Mouse (Mus musculus) adrenal gland, postnatal 25 days (tissue): ENCODE results near the gene Olfr1126. TPM values are rescaled to one million over a fixed set of nuclear protein-coding genes. Genes with fewer than 3 reads are reported as not detected.
"Not testable (repeated sequence)": the region's sequence is repeated elsewhere in the genome, so short reads cannot be mapped to it uniquely, and the experiment has no call there.

Experiments
- DNase-seq: peaks from one replicate; pipeline ENCODE4 v3.0.0; 2021; ENCODE audit warnings: mixed read lengths
- long read RNA-seq: library from polyadenylated mRNA; stranded (forward); transcript quantifications from one replicate; pipeline ENCODE4 v2.0.0, GENCODE M21; 2021
- total RNA-seq: library from RNA; stranded (reverse); gene quantifications from 2 replicates; pipeline ENCODE4 v1.2.3, GENCODE M21; 2021

Gene Olfr1126
- not detected in 2 replicates for total RNA-seq
- long read RNA-seq: 0 reads

DNA sequence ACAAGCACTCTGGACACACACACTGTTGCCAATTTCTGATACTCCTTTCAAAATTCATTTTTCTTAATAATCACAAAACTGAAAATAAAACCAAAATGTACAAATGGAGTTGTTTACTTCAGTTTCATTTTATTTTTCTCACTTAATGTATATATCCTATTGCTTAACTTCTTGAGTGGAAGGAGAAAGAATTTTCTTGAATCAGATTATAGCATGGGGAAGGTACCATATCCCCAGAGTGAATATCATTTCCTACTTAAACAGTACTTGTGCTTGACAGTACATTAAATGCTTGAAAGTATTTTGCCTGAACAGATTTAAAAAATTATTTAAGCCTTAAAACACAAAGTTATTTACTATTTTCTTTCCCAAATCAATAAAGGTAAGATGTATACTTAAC is at the start of gene Olfr1126:
Gene Olfr1126 (plus strand): TSS at position 301 of the 400 bp plus-strand sequence.
- DNase-seq: no peak

DNA sequence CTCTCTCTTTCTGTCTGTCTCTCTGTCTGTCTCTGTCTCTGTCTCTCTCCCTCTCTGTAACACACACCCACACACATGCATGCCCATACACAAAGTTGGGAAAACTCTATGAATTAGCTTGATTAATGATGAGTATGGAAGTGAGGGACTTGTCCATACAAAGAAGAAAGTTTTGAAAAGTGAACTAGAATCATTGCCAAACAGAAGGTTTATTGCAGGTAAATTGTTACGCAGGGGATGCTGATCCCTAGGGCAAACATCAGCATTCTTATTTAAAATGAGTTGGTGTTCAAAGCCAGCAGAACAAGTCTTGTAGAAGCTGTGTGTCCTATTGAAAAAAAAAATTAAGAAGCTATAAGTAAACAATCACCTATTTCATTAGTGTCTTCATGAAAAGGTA is 37.4 kb upstream of the Olfr1126 start, which contains the start of gene Olfr1123:
Gene Olfr1123 (plus strand): TSS at position 301 of the 400 bp plus-strand sequence.
- no peak for DNase-seq

DNA sequence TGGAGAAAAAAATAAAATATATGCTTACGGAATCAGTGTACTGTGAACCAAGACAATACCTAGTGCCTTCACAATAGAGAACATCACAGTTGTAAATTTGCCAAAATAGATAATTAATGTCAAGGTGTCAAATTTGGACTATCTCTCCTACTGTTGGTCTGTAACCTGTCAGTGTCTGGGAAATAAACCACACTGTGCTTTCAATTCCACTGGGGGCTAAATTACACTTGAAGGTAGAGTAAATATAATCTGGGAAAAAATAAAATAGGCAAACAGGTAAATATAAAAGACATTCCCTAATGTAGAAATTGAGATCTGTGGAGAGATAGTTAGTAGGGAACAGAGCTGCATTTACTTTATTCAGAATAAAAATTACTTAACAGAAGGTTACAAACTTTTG is 23.8 kb upstream of the Olfr1126 start, which contains the start of gene Olfr1124:
Gene Olfr1124 (plus strand): TSS at position 301 of the 400 bp plus-strand sequence.
- DNase-seq: no peak

DNA sequence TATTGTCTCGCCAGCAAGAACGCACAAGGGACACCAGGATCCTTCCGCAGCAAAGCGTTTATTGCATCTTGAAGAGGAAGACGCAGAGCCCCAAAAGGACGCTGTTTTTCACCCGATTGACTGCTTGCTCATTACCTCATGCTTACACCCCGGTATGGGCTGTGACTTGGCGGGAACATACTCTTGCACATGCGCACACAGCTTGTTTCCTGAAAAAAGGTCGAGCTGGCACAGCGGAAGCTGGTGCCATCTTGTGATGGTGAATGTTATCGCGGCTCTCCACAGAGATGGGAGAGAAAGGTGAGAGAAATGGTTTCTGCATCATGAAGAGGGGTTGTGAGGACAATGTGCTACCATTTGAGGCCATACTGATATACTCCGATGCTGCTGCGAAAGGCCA is 16.0 kb upstream of the Olfr1126 start:
- DNase-seq: no peak

DNA sequence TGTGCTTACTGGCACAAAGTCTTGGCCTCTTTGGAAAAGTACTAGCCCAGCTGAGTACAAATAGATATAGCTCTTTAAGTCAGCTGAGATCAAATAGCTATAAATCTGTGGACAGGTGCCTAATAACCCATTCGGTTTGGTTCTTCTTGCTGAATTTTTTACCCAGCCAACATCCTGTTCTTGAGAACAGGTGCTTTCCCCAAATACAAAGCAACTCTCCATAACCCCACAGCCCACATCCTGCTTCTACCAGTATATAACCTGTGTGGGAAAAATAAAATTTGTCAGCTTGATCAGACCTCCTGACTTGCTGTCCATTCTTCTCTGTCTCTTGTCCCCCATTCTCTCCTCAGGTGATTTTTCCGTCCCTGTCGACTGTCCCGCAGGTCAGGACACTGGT is 8.0 kb downstream of the Olfr1126 start:
- no peak for DNase-seq

DNA sequence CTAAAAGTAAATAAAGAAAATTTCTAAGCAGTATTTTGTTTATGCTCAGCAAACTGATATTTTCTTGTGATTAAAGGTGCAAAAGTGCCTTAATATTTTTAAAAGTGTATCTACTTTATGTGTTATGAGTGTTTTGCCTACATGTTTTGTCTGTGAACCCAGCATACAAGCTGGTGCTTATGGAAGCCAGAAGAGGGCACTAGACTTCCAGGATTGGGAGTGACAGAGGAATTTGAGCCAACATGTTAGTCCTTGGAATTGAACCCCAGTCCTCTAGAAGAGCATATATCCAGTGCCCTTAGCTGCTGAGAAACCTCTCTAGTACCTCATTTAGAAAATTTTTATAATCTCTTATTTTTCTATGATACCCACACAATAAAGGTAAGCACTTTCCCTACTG is 26.4 kb downstream of the Olfr1126 start:
- no peak for DNase-seq

DNA sequence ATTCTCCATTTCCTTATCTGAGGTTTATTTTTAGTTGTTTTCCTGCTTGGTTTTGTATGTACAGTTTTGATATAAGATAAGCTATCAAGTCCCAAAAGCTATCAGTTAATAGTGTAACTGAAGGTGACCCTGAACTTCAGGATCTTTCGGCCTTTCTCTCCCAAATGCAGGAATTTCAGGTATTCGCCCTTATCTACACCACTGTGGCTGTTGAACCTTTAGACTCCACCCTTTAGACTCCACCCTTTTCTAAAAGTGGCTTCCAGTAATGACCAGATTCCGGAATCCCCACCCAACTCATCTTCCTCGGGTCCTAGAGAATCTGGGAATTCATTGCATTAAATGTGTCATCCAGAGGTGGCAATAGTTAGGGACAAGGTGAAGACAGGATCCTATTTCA is 27.4 kb downstream of the Olfr1126 start:
- no peak for DNase-seq

DNA sequence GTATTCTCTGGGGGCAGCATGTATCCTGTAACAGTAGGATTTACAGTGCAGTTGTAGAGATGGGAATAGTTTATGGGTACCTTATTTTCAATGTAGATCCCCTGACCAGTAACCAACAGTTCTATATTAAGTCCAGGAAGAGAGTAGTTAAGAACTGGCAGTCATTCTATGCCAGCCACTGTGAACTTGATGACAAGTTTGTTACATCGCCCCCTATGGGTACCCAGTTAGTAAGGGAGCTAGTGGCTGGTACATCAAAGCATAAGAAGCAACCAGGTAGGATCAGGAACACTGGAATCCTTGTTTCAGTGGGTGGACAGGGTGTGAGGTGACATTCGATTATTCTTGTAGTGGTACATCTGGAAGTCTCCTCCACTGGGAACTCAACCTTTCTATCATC is 28.5 kb downstream of the Olfr1126 start:
- DNase-seq: no peak

DNA sequence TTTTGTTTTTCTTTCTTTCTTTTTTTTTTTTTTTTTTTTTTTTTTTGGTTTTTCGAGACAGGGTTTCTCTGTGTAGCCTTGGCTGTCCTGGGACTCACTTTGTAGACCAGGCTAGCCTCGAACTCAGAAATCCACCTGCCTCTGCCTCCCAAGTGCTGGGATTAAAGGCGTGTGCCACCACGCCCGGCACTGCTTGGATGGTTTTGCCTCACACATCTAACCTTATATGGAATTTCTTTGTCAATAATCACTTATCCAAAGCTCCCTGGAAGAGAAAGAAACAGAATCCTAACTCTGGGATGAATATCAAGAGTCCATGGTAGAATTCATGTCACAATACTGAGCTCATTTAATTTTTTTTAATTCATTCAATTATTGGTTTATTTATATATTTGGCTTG is 43.2 kb downstream of the Olfr1126 start, which contains the start of gene Pramel7:
Gene Pramel7 (minus strand): TSS at position 101 of the 400 bp plus-strand sequence.
- DNase-seq: not testable (repeated sequence)

DNA sequence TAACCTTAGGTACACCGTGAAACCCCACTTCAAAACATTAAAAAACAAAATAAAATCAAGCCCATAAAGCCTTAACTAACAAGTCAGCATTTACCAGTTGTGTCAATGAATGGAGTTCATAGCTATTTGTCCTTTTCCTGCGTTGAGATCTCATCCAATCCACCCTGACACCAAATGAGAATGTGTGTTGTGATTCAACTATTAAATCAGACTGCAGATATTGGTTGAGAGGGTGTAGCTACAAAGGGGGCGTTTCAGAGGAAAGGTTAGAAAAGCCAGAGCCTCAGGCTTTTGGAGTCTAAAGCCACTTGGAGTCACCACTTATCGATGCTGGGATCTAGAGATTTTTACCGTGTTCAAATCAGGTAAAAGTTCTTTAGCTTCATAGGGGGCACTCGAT is 52.5 kb downstream of the Olfr1126 start, which contains the start of gene Pramel6:
Gene Pramel6 (plus strand): TSS at position 301 of the 400 bp plus-strand sequence.
- DNase-seq: no peak

Other genes starting within 250 kb of the Olfr1126 start
- not detected in 2 replicates for gene Olfr1113, start 245.0 kb upstream of the Olfr1126 start, total RNA-seq
- not detected in 2 replicates for gene Olfr1115, start 205.9 kb upstream of the Olfr1126 start, total RNA-seq
- gene Olfr1116, start 186.4 kb upstream of the Olfr1126 start, total RNA-seq: not detected in 2 replicates
- not detected in 2 replicates for gene Olfr1118, start 146.4 kb upstream of the Olfr1126 start, total RNA-seq
- not detected in 2 replicates for gene Olfr1120, start 99.1 kb upstream of the Olfr1126 start, total RNA-seq
- gene Olfr1121, start 84.1 kb upstream of the Olfr1126 start, total RNA-seq: not detected in 2 replicates
- gene Olfr1122, start 68.1 kb upstream of the Olfr1126 start, total RNA-seq: not detected in 2 replicates
- not detected in 2 replicates for gene Olfr1123, start 37.3 kb upstream of the Olfr1126 start, total RNA-seq
- gene Olfr1124, start 23.7 kb upstream of the Olfr1126 start, total RNA-seq: not detected in 2 replicates
- not detected in 2 replicates for gene Pramel7, start 43.1 kb downstream of the Olfr1126 start, total RNA-seq
- not detected in 2 replicates for gene Pramel6, start 52.6 kb downstream of the Olfr1126 start, total RNA-seq
- not detected in 2 replicates for gene Olfr153, start 77.8 kb downstream of the Olfr1126 start, total RNA-seq
- not detected in 2 replicates for gene Olfr1128, start 91.6 kb downstream of the Olfr1126 start, total RNA-seq
- gene Olfr1129, start 119.9 kb downstream of the Olfr1126 start, total RNA-seq: not detected in 2 replicates
- gene Olfr1130, start 152.2 kb downstream of the Olfr1126 start, total RNA-seq: not detected in 2 replicates
- gene Olfr1131, start 173.1 kb downstream of the Olfr1126 start, total RNA-seq: not detected in 2 replicates
- not detected in 2 replicates for gene Olfr1132, start 183.6 kb downstream of the Olfr1126 start, total RNA-seq
- gene Olfr1133, start 193.4 kb downstream of the Olfr1126 start, total RNA-seq: not detected in 2 replicates
- gene Olfr1134, start 204.5 kb downstream of the Olfr1126 start, total RNA-seq: not detected in 2 replicates
- gene Olfr1135, start 219.7 kb downstream of the Olfr1126 start, total RNA-seq: not detected in 2 replicates
- not detected in 2 replicates for gene Olfr1136, start 240.0 kb downstream of the Olfr1126 start, total RNA-seq